Mouse (Mus musculus) urinary bladder, postnatal 10 days (tissue): Measurements from ENCODE around the gene Itsn1.

Experiments used
- DNase-seq: peaks from one replicate; pipeline ENCODE4 v3.0.0; 2022; ENCODE audit warnings: low spot score

Gene Itsn1

DNA sequence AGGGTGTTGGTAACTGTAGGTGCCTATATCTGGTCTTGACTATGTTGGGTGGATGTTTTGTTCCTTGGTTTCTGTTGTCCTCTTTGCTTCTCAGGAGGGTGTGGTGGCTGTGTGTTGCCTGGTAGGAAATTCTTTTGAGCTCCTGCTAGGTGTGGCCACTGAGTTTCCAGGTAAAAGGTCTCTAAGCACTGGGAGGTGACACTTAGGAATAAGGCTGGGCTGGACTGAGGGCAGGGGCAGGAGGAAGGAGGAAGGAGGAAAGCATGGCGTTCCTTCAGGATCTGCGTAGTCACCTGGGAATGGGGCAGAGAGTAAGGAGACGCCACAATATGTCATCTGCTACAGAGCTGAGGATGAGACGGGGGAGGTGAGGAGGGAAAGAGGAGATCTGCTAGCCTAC is 224.9 kb downstream of the Itsn1 start:
- no peak for DNase-seq

- DNase-seq: no peak
These were observed 225.7 kb downstream of the Itsn1 start for GRCm38 (mm10) chr16:91954766-91955165.

- no peak for DNase-seq
These were observed 233.3 kb downstream of the Itsn1 start for GRCm38 (mm10) chr16:91962204-91962893.

DNA sequence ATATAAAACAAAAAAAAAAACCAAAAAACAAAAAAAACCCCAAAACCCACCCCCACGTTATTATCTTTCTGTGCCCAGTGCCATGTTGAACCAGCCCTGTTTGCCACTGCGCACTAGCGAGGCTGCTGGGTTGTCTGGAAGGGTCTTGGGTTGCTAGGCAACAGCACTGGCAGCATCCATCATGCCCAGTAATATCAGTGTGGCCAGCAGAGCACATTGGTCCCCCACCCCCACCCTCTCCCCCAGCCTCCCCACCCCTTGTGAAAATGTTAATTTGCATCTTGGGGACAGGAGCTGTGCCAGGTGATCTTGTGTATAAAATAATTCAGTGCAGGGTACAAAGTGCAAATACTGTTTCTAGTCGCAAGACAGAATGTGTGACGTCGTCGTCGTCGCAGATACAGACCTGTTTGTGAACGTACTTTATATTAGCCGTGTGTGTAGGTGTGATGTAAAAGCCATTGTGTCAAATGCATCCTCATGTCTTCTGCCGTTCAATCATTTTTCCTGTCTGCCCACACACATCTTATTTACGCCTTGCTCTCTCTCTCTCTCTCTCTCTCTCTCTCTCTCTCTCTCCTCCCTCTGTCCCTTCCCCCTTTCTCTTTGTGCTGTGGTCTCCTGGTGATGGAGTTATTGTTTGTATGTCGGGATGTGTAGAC is 233.9 kb downstream of the Itsn1 start:
- no peak for DNase-seq

GRCm38 (mm10) chr16:91963556-91963900 is 234.4 kb downstream of the Itsn1 start:
- no peak for DNase-seq

GRCm38 (mm10) chr16:91964308-91965178 is 235.5 kb downstream of the Itsn1 start:
- no peak for DNase-seq

DNA sequence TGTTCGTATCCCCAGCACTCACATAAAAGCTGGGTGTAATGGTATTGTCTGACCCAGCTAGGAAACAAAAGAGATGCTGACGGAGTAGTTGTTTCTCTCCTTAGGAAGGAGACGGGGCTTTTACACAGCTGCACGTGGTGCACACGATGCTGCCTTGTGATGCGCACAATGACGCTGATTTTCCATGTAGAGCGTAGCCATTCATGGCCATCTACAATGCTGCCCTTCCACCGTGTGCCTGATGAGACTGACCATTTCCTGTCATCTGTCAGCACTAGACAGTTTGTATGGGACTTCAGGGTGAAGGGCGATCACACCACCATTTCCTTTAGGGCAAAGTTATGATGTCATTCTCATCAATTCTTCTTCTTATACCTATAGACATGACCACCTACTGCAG is 239.6 kb downstream of the Itsn1 start:
- DNase-seq: no peak

- DNase-seq: no peak
These were observed 240.5 kb downstream of the Itsn1 start for GRCm38 (mm10) chr16:91969516-91970031.
